Mouse (Mus musculus): ENCODE measurements around the gene Eif2b1.

DNA sequence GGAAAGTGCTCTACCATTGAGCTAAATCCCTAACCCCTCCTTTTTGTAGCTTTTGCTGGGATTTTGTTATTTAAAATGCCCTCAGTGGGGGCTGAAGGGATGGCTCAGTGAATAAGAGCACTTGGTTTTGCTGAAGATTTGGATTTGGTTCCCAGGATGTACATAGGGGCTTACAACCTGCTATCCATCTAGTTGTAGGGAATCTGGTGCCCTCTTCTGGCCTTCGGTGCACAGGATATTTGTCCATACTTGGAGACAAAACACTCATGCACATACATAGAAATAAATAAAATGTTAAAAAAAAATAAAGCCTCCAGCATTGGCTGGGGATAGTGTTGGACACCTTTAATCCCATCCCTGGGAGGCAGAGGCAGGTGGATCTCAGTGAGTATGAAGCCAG lies 23.8 kb downstream of the Eif2b1 start:
- TF ChIP-seq CTCF (IDR thresholded peaks at IDR 0.05) (peak; percentile 63), POLR2A (IDR thresholded peaks at IDR 0.05; ENCODE audit: insufficient read depth, low read depth, low read length) (no peak), EP300 (IDR thresholded peaks at IDR 0.05; ENCODE audit: insufficient read depth, low read depth, low read length) (no peak)

Measured in heart, adult 2 months (tissue).